Mouse (Mus musculus) lung, adult 2 months (tissue): ENCODE results near the gene Tjp3.

ENCODE experiments used
- CTCF ChIP-seq: fragments of 200-500 bp; IDR thresholded peaks from 2 replicates; pipeline ENCODE4 v1.5.1; 2011; ENCODE audit warnings: mild to moderate bottlenecking, low read length, control low read depth; ENCODE audit not compliant: insufficient read depth
- POLR2A ChIP-seq: fragments of 200-500 bp; IDR thresholded peaks from 2 replicates; pipeline ENCODE4 v1.6.1; 2011; ENCODE audit warnings: low read depth, mild to moderate bottlenecking, control low read depth, low read length, borderline replicate concordance; ENCODE audit errors: extremely low read depth

- TF ChIP-seq CTCF = no peak
- TF ChIP-seq POLR2A = no peak
Observed at GRCm38 (mm10) chr10:81340551-81341332, 49.4 kb upstream of the Tjp3 start.
